Mouse (Mus musculus) right cerebral cortex, postnatal 36 days (tissue): ENCODE results near the gene Il17d.

Experiments used
- DNase-seq, 2 experiments: peaks; one replicate each; pipeline ENCODE4 v3.0.0; 2022; ENCODE audit warnings: low spot score in 2 of 2, mixed read lengths in 1 of 2

The Il17d gene

GRCm38 (mm10) chr14:57524671-57525387, at the start of gene Il17d:
Il17d (plus strand) TSS chr14:57524777.
- no peak for DNase-seq

GRCm38 (mm10) chr14:57475057-57475456, 49.5 kb upstream of the Il17d start:
- peak; percentile 65 to 68 for DNase-seq

- no peak for DNase-seq
Observed at GRCm38 (mm10) chr14:57482262-57482661, 42.3 kb upstream of the Il17d start.

- no peak for DNase-seq
Observed at GRCm38 (mm10) chr14:57484183-57484582, 40.4 kb upstream of the Il17d start.

- DNase-seq = no peak
Observed at GRCm38 (mm10) chr14:57489696-57490095, 34.9 kb upstream of the Il17d start.

- DNase-seq = no peak
Observed at GRCm38 (mm10) chr14:57493840-57494239, 30.7 kb upstream of the Il17d start.

GRCm38 (mm10) chr14:57503729-57504128, 20.8 kb upstream of the Il17d start:
- DNase-seq = no peak

- no peak for DNase-seq
Observed at GRCm38 (mm10) chr14:57509554-57509953, 15.0 kb upstream of the Il17d start.

- DNase-seq = no peak
Observed at GRCm38 (mm10) chr14:57515156-57515762, 9.3 kb upstream of the Il17d start.

- DNase-seq = peak in 1 of 2 experiments; percentile 43
Observed at GRCm38 (mm10) chr14:57517001-57517400, 7.6 kb upstream of the Il17d start.

- no peak for DNase-seq
Observed at GRCm38 (mm10) chr14:57523762-57524161, 815 bp upstream of the Il17d start.

- DNase-seq = peak; percentile 79 to 81
Observed at GRCm38 (mm10) chr14:57525388-57526049, 942 bp downstream of the Il17d start.

GRCm38 (mm10) chr14:57526050-57526623, 1.6 kb downstream of the Il17d start:
- no peak for DNase-seq

GRCm38 (mm10) chr14:57527122-57527521, 2.5 kb downstream of the Il17d start:
- DNase-seq = no peak

- DNase-seq = no peak
Observed at GRCm38 (mm10) chr14:57527598-57527997, 3.0 kb downstream of the Il17d start.

- DNase-seq = peak in 1 of 2 experiments; percentile 56
Observed at GRCm38 (mm10) chr14:57529086-57529785, 4.7 kb downstream of the Il17d start.

GRCm38 (mm10) chr14:57529786-57530515, 5.4 kb downstream of the Il17d start:
- no peak for DNase-seq

- DNase-seq = no peak
Observed at GRCm38 (mm10) chr14:57532577-57532976, 8.0 kb downstream of the Il17d start.

GRCm38 (mm10) chr14:57533214-57533613, 8.6 kb downstream of the Il17d start:
- no peak for DNase-seq

- no peak for DNase-seq
Observed at GRCm38 (mm10) chr14:57533841-57534240, 9.3 kb downstream of the Il17d start.

GRCm38 (mm10) chr14:57534346-57534745, 9.8 kb downstream of the Il17d start:
- no peak for DNase-seq
